Mouse (Mus musculus) ES-E14 (cell line): ENCODE data around the gene Fcf1. TPM values are rescaled to one million over a fixed set of nuclear protein-coding genes. Genes with fewer than 3 reads are reported as not detected.

Experiments used
- DNase-seq: peaks from one replicate; pipeline ENCODE4 v3.0.0-alpha.2; 2013; ENCODE audit warnings: low read depth, low spot score
- H3K27ac ChIP-seq: 2 replicates; pipeline ENCODE4 v1.5.1; 2012; ENCODE audit warnings: low read depth, mild to moderate bottlenecking, low read length, moderate library complexity, mixed read lengths; ENCODE audit not compliant: poor library complexity, insufficient read depth, severe bottlenecking
- H3K36me3 ChIP-seq: 2 replicates; pipeline ENCODE4 v1.6.1; 2012; ENCODE audit warnings: mild to moderate bottlenecking, low read length, moderate library complexity, mixed read lengths; ENCODE audit not compliant: control insufficient read depth, poor library complexity, insufficient read depth, severe bottlenecking
- H3K4me1 ChIP-seq, 2 experiments: fragments of 150-350 bp in 1 of 2; sonication (generic) in 1 of 2; 2 replicates each; pipeline ENCODE4 v1.6.1; 2012; ENCODE audit warnings: low read length in 2 of 2, mild to moderate bottlenecking in 1 of 2, mixed read lengths in 1 of 2; ENCODE audit not compliant: control insufficient read depth in 2 of 2, insufficient read depth in 2 of 2, poor library complexity in 1 of 2
- H3K4me3 ChIP-seq, 2 experiments: fragments of 150-350 bp in 1 of 2; sonication (generic) in 1 of 2; 2 replicates each; pipeline ENCODE4 v1.5.1; 2012; ENCODE audit warnings: low read length in 2 of 2, low read depth in 1 of 2, mild to moderate bottlenecking in 1 of 2, mixed read lengths in 1 of 2; ENCODE audit not compliant: insufficient read depth in 1 of 2, poor library complexity in 1 of 2, severe bottlenecking in 1 of 2
- H3K9ac ChIP-seq: 2 replicates; pipeline ENCODE4 v1.6.1; 2012; ENCODE audit warnings: low read depth, mild to moderate bottlenecking, low read length, mixed read lengths; ENCODE audit not compliant: poor library complexity, insufficient read depth, severe bottlenecking
- H3K9me3 ChIP-seq: fragments of 150-350 bp; sonication (generic); 2 replicates; pipeline ENCODE4 v1.6.1; 2012; ENCODE audit warnings: low read depth, mild to moderate bottlenecking, low read length; ENCODE audit not compliant: control insufficient read depth, insufficient read depth
- CHD2 ChIP-seq: IDR thresholded peaks from 2 replicates; pipeline ENCODE4 v1.6.1; 2014; ENCODE audit warnings: mild to moderate bottlenecking, low read depth, low read length, inconsistent platforms
- HCFC1 ChIP-seq: IDR thresholded peaks from 2 replicates; pipeline ENCODE4 v1.6.1; 2012; ENCODE audit warnings: low read length, inconsistent platforms, borderline replicate concordance; ENCODE audit not compliant: insufficient read depth
- MAFK ChIP-seq: IDR thresholded peaks from 2 replicates; pipeline ENCODE4 v1.6.1; 2014; ENCODE audit warnings: mild to moderate bottlenecking, low read depth, low read length, inconsistent platforms; ENCODE audit not compliant: insufficient read depth
- ZC3H11A ChIP-seq: IDR thresholded peaks from 2 replicates; pipeline ENCODE4 v1.6.1; 2012; ENCODE audit warnings: low read depth, mild to moderate bottlenecking, inconsistent platforms, low read length, borderline replicate concordance
- ZNF384 ChIP-seq: IDR thresholded peaks from 2 replicates; pipeline ENCODE4 v1.6.1; 2012; ENCODE audit warnings: low read depth, low read length, inconsistent platforms
- in situ Hi-C, 2 experiments: fragments of 600-800 bp; cut with MboI; formaldehyde crosslinking; loops; one replicate each; pipeline ENCODE4 v1.15.1; 2025; ENCODE audit warnings: low sequenced_read_pairs in 2 of 2, inconsistent platforms in 1 of 2; ENCODE audit not compliant: unreplicated experiment in 2 of 2
- total RNA-seq: library from RNA; depleted of rRNA; stranded (reverse); fragments of 300-350 nt; gene quantifications from 2 replicates; pipeline ENCODE4 v1.2.3, GENCODE M21; 2012

Gene Fcf1
- total RNA-seq, 1 experiment: 156 TPM

- H3K27ac ChIP-seq: no peak overlapping the region
- no peaks in the 10 kb centered on the region for H3K9me3 ChIP-seq
- no peak overlapping the region for H3K4me3 ChIP-seq
- peaks cover 0 to 4% of the 10 kb centered on the region in 2 experiments; a peak in 3 of 4 replicates for H3K4me1 ChIP-seq
- no peak overlapping the region for H3K9ac ChIP-seq
- no peak for TF ChIP-seq CHD2
- no peak for TF ChIP-seq MAFK
- TF ChIP-seq ZC3H11A: no peak
- TF ChIP-seq ZNF384: no peak
- no peak for TF ChIP-seq HCFC1
- H3K36me3 ChIP-seq: peaks cover 9% of the 10 kb centered on the region; the same call in 1 of the 2 replicates
- in situ Hi-C loops: no loop called here
- no peak for DNase-seq
Measured at GRCm38 (mm10) chr12:84943006-84943952, 27.4 kb upstream of the Fcf1 start.

- Histone ChIP-seq H3K36me3 (peaks cover 7% of the 10 kb centered on the region; the same call in 1 of the 2 replicates), H3K9ac (no peak overlapping the region), H3K27ac (no peak overlapping the region), H3K9me3 (no peaks in the 10 kb centered on the region), H3K4me3 (no peak overlapping the region), H3K4me1 (peaks cover 0 to 4% of the 10 kb centered on the region in 2 experiments; a peak in 3 of 4 replicates)
- DNase-seq: no peak
- TF ChIP-seq ZNF384: no peak
- no peak for TF ChIP-seq CHD2
- no peak for TF ChIP-seq MAFK
- no peak for TF ChIP-seq ZC3H11A
- TF ChIP-seq HCFC1: no peak
- in situ Hi-C loops: no loop called here
Measured at GRCm38 (mm10) chr12:84944150-84944812, 26.4 kb upstream of the Fcf1 start.

GRCm38 (mm10) chr12:84944813-84945553 is 25.7 kb upstream of the Fcf1 start:
- Histone ChIP-seq H3K36me3 (peaks cover 11% of the 10 kb centered on the region; the same call in 1 of the 2 replicates), H3K27ac (no peak overlapping the region), H3K9me3 (no peaks in the 10 kb centered on the region), H3K4me3 (no peak overlapping the region), H3K9ac (no peak overlapping the region), H3K4me1 (peaks cover 0 to 4% of the 10 kb centered on the region in 2 experiments; a peak in 3 of 4 replicates)
- no peak for TF ChIP-seq HCFC1
- no peak for TF ChIP-seq MAFK
- no peak for TF ChIP-seq ZC3H11A
- no peak for TF ChIP-seq ZNF384
- no peak for TF ChIP-seq CHD2
- DNase-seq: no peak
- in situ Hi-C loops: no loop called here

- H3K36me3 ChIP-seq: peaks cover 6% of the 10 kb centered on the region; the same call in 1 of the 2 replicates
- H3K27ac ChIP-seq: no peak overlapping the region
- no peak for DNase-seq
- H3K9ac ChIP-seq: no peak overlapping the region
- H3K4me3 ChIP-seq: no peak overlapping the region
- in situ Hi-C loops: no loop called here
- no peaks in the 10 kb centered on the region for H3K4me1 ChIP-seq
- TF ChIP-seq ZC3H11A (no peak), HCFC1 (no peak), CHD2 (no peak), MAFK (no peak), ZNF384 (no peak)
- no peaks in the 10 kb centered on the region for H3K9me3 ChIP-seq
Measured at GRCm38 (mm10) chr12:84947894-84948583, 22.7 kb upstream of the Fcf1 start.
